Mouse (Mus musculus) neural tube, embryonic 13.5 days (tissue): ENCODE results near the gene Cxcl1. TPM values are rescaled to one million over a fixed set of nuclear protein-coding genes. Genes with fewer than 3 reads are reported as not detected.

ENCODE experiments used
- ATAC-seq: fragments of 200-750 bp; cut with Nextera tagmentation; 2 replicates; pipeline ENCODE4 v1.8.0; 2017; ENCODE audit warnings: low read depth, mild to moderate bottlenecking, moderate TSS enrichment, moderate library complexity
- H3K27ac ChIP-seq: fragments of 300-500 bp; sonication (generic); replicated peaks from 2 replicates; pipeline ENCODE4 v1.5.1; 2015; ENCODE audit warnings: moderate library complexity, mild to moderate bottlenecking, inconsistent platforms
- H3K27me3 ChIP-seq: fragments of 300-500 bp; sonication (generic); 2 replicates; pipeline ENCODE4 v1.6.1; 2015; ENCODE audit warnings: mild to moderate bottlenecking, inconsistent platforms
- H3K36me3 ChIP-seq: fragments of 300-500 bp; sonication (generic); 2 replicates; pipeline ENCODE4 v1.6.1; 2015; ENCODE audit warnings: mild to moderate bottlenecking, inconsistent platforms
- H3K4me1 ChIP-seq: fragments of 300-500 bp; sonication (generic); replicated peaks from 2 replicates; pipeline ENCODE4 v1.6.1; 2015; ENCODE audit warnings: inconsistent platforms
- H3K4me2 ChIP-seq: fragments of 300-500 bp; sonication (generic); 2 replicates; pipeline ENCODE4 v1.6.1; 2015; ENCODE audit warnings: inconsistent platforms, mild to moderate bottlenecking, moderate library complexity
- H3K4me3 ChIP-seq: fragments of 300-500 bp; sonication (generic); 2 replicates; pipeline ENCODE4 v1.5.1; 2015; ENCODE audit warnings: mild to moderate bottlenecking, inconsistent platforms
- H3K9ac ChIP-seq: fragments of 300-500 bp; sonication (generic); 2 replicates; pipeline ENCODE4 v1.6.1; 2015; ENCODE audit warnings: moderate library complexity, mild to moderate bottlenecking, inconsistent platforms
- H3K9me3 ChIP-seq: fragments of 300-500 bp; sonication (generic); 2 replicates; pipeline ENCODE4 v1.6.1; 2016; ENCODE audit warnings: inconsistent platforms
- WGBS: fragments of 180-500 bp; shearing (Covaris S2); methylation state at CpG from one replicate; pipeline ENCODE4 v1.1.7; 2015; 5-methylcytosine and 5-hydroxymethylcytosine counted together
- polyA plus RNA-seq: library from polyadenylated mRNA; unstranded; fragments of >200 nt; fragmentation: Nextera tagmentation; extraction: Ambion mirVana; gene quantifications from 2 replicates; pipeline ENCODE4 v1.2.1, GENCODE M21; 2015

Gene Cxcl1
- polyA plus RNA-seq, 1 experiment from 2014 or later = not detected

GRCm38 (mm10) chr5:90876045-90876444 lies 15.0 kb upstream of the Cxcl1 start:
- Histone ChIP-seq H3K36me3 (no peaks in the 10 kb centered on the region), H3K27ac (no peak overlapping the region), H3K27me3 (no peaks in the 10 kb centered on the region), H3K4me3 (no peak overlapping the region), H3K4me1 (no peaks in the 10 kb centered on the region), H3K9ac (no peak overlapping the region), H3K9me3 (no peaks in the 10 kb centered on the region), H3K4me2 (no peak overlapping the region)
- no peak for ATAC-seq
- 82% methylated on average over 4 of the region's 4 CpGs for WGBS

DNA sequence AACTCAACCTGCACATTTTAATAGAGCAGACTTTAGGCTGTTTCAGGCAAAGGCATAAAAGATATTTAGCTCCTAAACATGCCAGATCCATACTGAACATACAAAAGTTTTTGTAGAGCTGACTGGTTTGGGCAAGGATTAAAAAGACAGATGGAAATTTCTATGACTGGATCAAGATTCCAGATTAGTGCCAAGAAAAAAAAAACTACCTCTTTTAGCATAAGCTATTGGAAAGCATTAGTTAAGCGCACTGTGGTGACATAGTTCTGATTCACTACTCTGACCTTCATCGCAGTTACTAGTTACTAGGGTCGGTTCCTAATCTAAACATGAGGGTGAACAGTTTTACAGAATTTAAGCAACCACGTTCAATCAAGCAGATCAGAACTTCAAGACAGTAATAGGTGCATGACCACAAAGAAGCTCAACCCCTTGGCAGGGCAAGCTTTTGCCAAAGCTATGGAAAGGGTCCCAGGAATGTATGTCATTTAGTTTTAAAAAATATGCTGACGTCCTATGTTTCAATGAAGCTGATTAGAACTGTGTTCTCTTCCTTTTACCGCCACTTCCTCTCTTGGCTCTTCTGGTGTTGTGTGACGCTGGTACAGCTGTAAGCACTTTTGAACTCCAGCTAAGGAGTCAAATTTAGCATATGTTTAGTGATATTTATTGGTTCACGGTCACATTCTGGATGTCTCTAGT lies 14.4 kb upstream of the Cxcl1 start:
- Histone ChIP-seq H3K4me3 (no peak overlapping the region), H3K4me2 (no peak overlapping the region), H3K9me3 (no peaks in the 10 kb centered on the region), H3K27ac (no peak overlapping the region), H3K27me3 (no peaks in the 10 kb centered on the region), H3K9ac (no peak overlapping the region), H3K36me3 (no peaks in the 10 kb centered on the region), H3K4me1 (no peaks in the 10 kb centered on the region)
- WGBS = 84% methylated on average over 8 of the region's 8 CpGs
- no peak for ATAC-seq

GRCm38 (mm10) chr5:90877173-90877512 lies 13.9 kb upstream of the Cxcl1 start:
- Histone ChIP-seq H3K27me3 (no peaks in the 10 kb centered on the region), H3K36me3 (no peaks in the 10 kb centered on the region), H3K4me2 (no peak overlapping the region), H3K4me1 (no peaks in the 10 kb centered on the region), H3K27ac (no peak overlapping the region), H3K9me3 (no peaks in the 10 kb centered on the region), H3K4me3 (no peak overlapping the region), H3K9ac (no peak overlapping the region)
- no peak for ATAC-seq

DNA sequence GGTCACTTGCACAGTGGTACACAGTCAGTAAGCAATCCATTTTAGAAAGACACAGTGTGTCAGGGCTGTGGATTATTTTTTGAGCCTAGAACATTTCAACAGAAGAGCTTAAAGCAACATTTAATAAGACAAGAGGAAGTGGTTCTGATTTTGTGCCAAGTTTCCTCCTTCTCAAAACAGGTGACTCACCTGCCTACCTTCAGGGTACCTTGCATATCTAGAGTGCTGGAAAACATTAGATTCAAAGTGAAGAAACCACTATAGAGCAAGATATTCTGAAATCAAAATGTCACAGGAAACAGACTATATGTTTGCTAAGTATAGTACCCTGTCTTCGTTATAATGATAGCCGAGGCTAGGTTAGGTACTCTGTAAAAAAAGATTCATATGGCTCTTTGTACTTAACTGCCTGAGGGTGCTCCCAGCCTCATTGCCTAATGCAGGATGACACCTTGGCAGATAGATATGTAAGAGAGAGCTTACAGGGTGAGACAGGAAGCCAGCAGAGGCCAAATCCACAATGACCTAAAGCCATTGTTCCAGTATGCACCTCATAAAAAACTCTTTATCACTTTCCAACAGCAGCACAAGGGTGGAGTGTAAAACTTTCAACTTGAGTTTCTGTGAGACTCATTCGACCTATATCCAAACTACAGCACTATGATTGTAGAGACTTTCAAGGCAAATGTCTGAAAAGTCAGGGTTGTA lies 11.6 kb upstream of the Cxcl1 start:
- Histone ChIP-seq H3K27me3 (no peaks in the 10 kb centered on the region), H3K36me3 (no peaks in the 10 kb centered on the region), H3K27ac (no peak overlapping the region), H3K9me3 (no peaks in the 10 kb centered on the region), H3K4me3 (no peak overlapping the region), H3K4me1 (no peaks in the 10 kb centered on the region), H3K9ac (no peak overlapping the region), H3K4me2 (no peak overlapping the region)
- WGBS = 79% methylated on average over 3 of the region's 3 CpGs
- ATAC-seq = no peak

GRCm38 (mm10) chr5:90880335-90880850 lies 10.6 kb upstream of the Cxcl1 start:
- Histone ChIP-seq H3K36me3 (no peaks in the 10 kb centered on the region), H3K4me1 (no peaks in the 10 kb centered on the region), H3K27me3 (no peaks in the 10 kb centered on the region), H3K4me3 (no peak overlapping the region), H3K4me2 (no peak overlapping the region), H3K27ac (no peak overlapping the region), H3K9me3 (no peaks in the 10 kb centered on the region), H3K9ac (no peak overlapping the region)
- 56% methylated on average over 7 of the region's 7 CpGs for WGBS
- no peak for ATAC-seq

GRCm38 (mm10) chr5:90881021-90881420 lies 10.0 kb upstream of the Cxcl1 start:
- 91% methylated on average over 4 of the region's 4 CpGs for WGBS
- no peaks in the 10 kb centered on the region for H3K9me3 ChIP-seq

DNA sequence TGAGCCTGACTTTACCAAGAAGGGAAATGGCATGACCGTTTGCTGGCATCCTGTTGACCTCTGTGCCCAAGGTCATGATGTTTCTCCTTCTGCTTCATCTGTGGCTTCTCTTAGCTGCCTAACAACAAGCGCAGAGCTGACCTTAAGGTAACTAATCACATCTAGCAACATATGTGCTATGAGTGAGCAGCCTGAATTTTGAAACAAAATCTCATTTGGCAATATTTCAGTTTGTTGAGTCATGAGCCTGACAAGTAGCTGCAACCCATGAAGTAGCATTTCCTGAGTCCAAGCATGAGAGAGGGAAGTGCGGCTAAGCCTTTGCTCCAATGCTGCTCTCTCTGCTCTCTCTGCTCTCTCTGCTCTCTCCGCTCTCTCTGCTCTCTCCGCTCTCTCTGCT lies 9.4 kb upstream of the Cxcl1 start:
- no peak overlapping the region for H3K9ac ChIP-seq
- no peaks in the 10 kb centered on the region for H3K36me3 ChIP-seq
- no peaks in the 10 kb centered on the region for H3K27me3 ChIP-seq
- no peak for ATAC-seq
- WGBS = 90% methylated on average over 5 of the region's 5 CpGs
- no peak overlapping the region for H3K27ac ChIP-seq
- no peaks in the 10 kb centered on the region for H3K4me1 ChIP-seq
- H3K9me3 ChIP-seq = no peaks in the 10 kb centered on the region
- no peak overlapping the region for H3K4me3 ChIP-seq
- no peak overlapping the region for H3K4me2 ChIP-seq

More at GRCm38 (mm10) chr5:90881021-90881420, 10.0 kb upstream of the Cxcl1 start:
- no peaks in the 10 kb centered on the region for H3K27me3 ChIP-seq
- H3K4me1 ChIP-seq = no peaks in the 10 kb centered on the region
- H3K27ac ChIP-seq = no peak overlapping the region
- no peak overlapping the region for H3K4me3 ChIP-seq
- no peak overlapping the region for H3K4me2 ChIP-seq
- H3K36me3 ChIP-seq = no peaks in the 10 kb centered on the region
- ATAC-seq = no peak
- no peak overlapping the region for H3K9ac ChIP-seq

DNA sequence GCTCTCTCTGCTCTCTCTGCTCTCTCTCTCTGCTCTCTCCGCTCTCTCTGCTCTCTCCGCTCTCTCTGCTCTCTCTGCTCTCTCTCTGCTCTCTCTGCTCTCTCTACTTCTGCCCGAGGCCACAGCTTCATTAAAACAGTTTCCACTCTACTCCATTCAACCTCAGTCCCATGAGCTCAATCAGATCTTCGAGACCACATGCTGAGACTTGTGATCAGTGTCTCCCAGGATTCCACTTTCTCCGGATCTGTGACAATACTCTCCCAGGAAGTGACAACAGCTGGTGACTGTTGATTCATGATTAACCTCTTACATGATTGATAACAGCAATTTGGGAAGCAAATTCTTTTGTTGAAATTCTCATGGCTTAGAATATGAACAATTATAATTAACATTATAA lies 8.9 kb upstream of the Cxcl1 start:
- 81% methylated on average over 5 of the region's 5 CpGs for WGBS
- Histone ChIP-seq H3K27me3 (no peaks in the 10 kb centered on the region), H3K4me2 (no peak overlapping the region), H3K4me3 (no peak overlapping the region), H3K4me1 (no peaks in the 10 kb centered on the region), H3K27ac (no peak overlapping the region), H3K9me3 (no peaks in the 10 kb centered on the region), H3K9ac (no peak overlapping the region), H3K36me3 (no peaks in the 10 kb centered on the region)
- ATAC-seq = no peak

DNA sequence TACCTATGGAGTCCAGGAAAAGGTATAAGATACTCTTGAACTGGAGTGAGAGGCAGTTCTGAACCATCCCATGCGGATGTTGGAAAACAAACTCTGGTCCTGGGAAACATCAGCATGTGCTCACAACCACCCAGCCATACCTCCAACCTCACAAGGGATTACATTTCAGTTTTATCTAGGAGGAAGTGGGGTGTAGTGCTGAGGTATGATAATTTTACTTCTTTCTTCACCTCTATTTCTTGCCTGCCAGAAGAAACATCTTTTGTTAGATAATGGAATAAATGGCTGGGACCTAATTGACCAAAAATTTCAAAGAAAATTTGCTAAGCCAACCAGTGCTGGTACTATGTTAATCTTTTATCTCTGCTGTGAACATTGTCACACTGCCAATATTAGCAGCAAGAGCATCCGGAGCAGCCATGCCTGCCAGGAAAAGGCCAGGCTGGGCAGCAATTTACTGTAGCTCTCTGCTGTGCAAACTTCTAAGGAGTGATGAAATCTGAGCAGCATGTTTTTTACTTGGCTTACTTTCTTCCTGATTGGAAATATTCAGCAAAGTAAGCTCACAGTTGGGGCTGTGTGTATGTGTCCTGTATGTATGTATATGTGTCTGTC lies 6.3 kb upstream of the Cxcl1 start:
- Histone ChIP-seq H3K4me1 (no peaks in the 10 kb centered on the region), H3K9me3 (no peaks in the 10 kb centered on the region), H3K27ac (no peak overlapping the region), H3K9ac (no peak overlapping the region), H3K27me3 (no peaks in the 10 kb centered on the region), H3K4me2 (no peak overlapping the region), H3K4me3 (no peak overlapping the region), H3K36me3 (no peaks in the 10 kb centered on the region)
- no peak for ATAC-seq
- WGBS = 85% methylated on average over 2 of the region's 2 CpGs

- Histone ChIP-seq H3K4me3 (no peak overlapping the region), H3K9ac (no peak overlapping the region), H3K27ac (no peak overlapping the region), H3K27me3 (0 out of 2 replicates have a peak, but pooled peaks cover 5% of the 10 kb centered on the region), H3K4me1 (peaks cover 10% of the 10 kb centered on the region; the same call in 1 of the 2 replicates), H3K4me2 (no peak overlapping the region), H3K9me3 (no peaks in the 10 kb centered on the region), H3K36me3 (no peaks in the 10 kb centered on the region)
- WGBS = 84% methylated on average over 5 of the region's 5 CpGs
- no peak for ATAC-seq
These were observed 2.4 kb upstream of the Cxcl1 start for GRCm38 (mm10) chr5:90888661-90889060.

DNA sequence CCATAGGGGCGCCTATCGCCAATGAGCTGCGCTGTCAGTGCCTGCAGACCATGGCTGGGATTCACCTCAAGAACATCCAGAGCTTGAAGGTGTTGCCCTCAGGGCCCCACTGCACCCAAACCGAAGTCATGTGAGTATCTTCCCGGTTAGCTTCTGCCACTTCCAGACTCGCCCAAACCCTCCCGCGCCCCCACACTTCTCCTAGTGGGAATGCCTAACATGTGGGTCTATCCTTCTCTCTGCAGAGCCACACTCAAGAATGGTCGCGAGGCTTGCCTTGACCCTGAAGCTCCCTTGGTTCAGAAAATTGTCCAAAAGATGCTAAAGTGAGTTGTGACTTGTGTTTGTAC lies 398 bp downstream of the Cxcl1 start:
- H3K36me3 ChIP-seq = no peaks in the 10 kb centered on the region
- peak overlapping the region; percentile 64 for H3K9ac ChIP-seq
- peak overlapping the region; percentile 42 for H3K4me3 ChIP-seq
- H3K4me1 ChIP-seq = peaks cover 10% of the 10 kb centered on the region; the same call in 1 of the 2 replicates
- H3K27ac ChIP-seq = no peak overlapping the region
- H3K4me2 ChIP-seq = peak overlapping the region; percentile 79
- 0 out of 2 replicates have a peak, but pooled peaks cover 5% of the 10 kb centered on the region for H3K27me3 ChIP-seq
- 34% methylated on average over 10 of the region's 10 CpGs for WGBS
- ATAC-seq = no peak
- H3K9me3 ChIP-seq = no peaks in the 10 kb centered on the region

DNA sequence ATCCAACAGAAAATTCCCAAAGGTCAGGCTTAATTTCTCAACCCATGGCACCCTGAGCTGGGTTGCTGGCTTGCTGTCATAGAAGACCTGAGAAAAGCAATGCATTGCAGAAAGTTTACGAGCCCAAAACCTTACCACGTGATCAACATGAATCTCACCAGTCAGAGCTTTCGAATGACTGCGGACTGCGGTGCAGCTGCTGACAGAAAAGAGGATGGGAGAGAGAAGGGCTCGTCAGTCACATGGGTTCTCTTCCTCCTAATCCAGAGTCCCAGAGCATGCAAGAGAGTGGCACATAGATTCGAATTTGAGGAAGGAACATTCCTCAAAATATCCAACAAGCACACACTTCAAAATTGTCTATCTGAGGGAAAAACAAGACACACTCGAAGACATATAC lies 3.2 kb downstream of the Cxcl1 start:
- H3K9ac ChIP-seq = no peak overlapping the region
- WGBS = 77% methylated on average over 8 of the region's 8 CpGs

More for the DNA sequence above, 3.2 kb downstream of the Cxcl1 start:
- Histone ChIP-seq H3K9me3 (no peaks in the 10 kb centered on the region), H3K36me3 (no peaks in the 10 kb centered on the region), H3K4me3 (no peak overlapping the region), H3K27me3 (0 out of 2 replicates have a peak, but pooled peaks cover 5% of the 10 kb centered on the region), H3K4me1 (peaks cover 10% of the 10 kb centered on the region; the same call in 1 of the 2 replicates), H3K4me2 (no peak overlapping the region), H3K27ac (no peak overlapping the region)
- ATAC-seq = no peak
